Mouse (Mus musculus) hindbrain, embryonic 14.5 days (tissue): ENCODE results near the gene Ccdc38. TPM values are rescaled to one million over a fixed set of nuclear protein-coding genes. Genes with fewer than 3 reads are reported as not detected.

ENCODE experiments used
- ATAC-seq: fragments of 200-750 bp; cut with Nextera tagmentation; 2 replicates; pipeline ENCODE4 v1.8.0; 2017; ENCODE audit warnings: moderate number of reproducible peaks, mild to moderate bottlenecking, moderate TSS enrichment, moderate library complexity; ENCODE audit not compliant: low FRiP score
- DNase-seq: peaks from one replicate; pipeline ENCODE4 v3.0.0-alpha.2; 2015; ENCODE audit warnings: low spot score
- H3K27ac ChIP-seq: fragments of 300-500 bp; sonication (generic); 2 replicates; pipeline ENCODE4 v1.5.1; 2014; ENCODE audit warnings: mild to moderate bottlenecking, moderate library complexity
- H3K27me3 ChIP-seq: fragments of 300-500 bp; sonication (generic); 2 replicates; pipeline ENCODE4 v1.6.1; 2014; ENCODE audit warnings: mild to moderate bottlenecking, low read length, mixed read lengths; ENCODE audit not compliant: control insufficient read depth, insufficient read depth
- H3K36me3 ChIP-seq: fragments of 300-500 bp; sonication (generic); replicated peaks from 2 replicates; pipeline ENCODE4 v1.6.1; 2014; ENCODE audit not compliant: control insufficient read depth, insufficient read depth
- H3K4me1 ChIP-seq: fragments of 300-500 bp; sonication (generic); replicated peaks from 2 replicates; pipeline ENCODE4 v1.6.1; 2014; ENCODE audit warnings: antibody characterized with exemption, low read length, mixed read lengths; ENCODE audit not compliant: control insufficient read depth, insufficient read depth
- H3K4me2 ChIP-seq: fragments of 300-500 bp; sonication (generic); replicated peaks from 2 replicates; pipeline ENCODE4 v1.6.1; 2014; ENCODE audit warnings: mild to moderate bottlenecking, moderate library complexity
- H3K4me3 ChIP-seq: fragments of 300-500 bp; sonication (generic); replicated peaks from 2 replicates; pipeline ENCODE4 v1.5.1; 2014; ENCODE audit warnings: mild to moderate bottlenecking, low read length
- H3K9ac ChIP-seq: fragments of 300-500 bp; sonication (generic); 2 replicates; pipeline ENCODE4 v1.6.1; 2014
- H3K9me3 ChIP-seq: fragments of 300-500 bp; sonication (generic); 2 replicates; pipeline ENCODE4 v1.6.1; 2016; ENCODE audit warnings: low read length; ENCODE audit not compliant: control insufficient read depth
- WGBS: fragments of 180-500 bp; shearing (Covaris S2); extraction: QIAGEN DNeasy Blood & Tissue Kit; methylation state at CpG from one replicate; pipeline ENCODE4 v1.1.7; 2014; 5-methylcytosine and 5-hydroxymethylcytosine counted together
- polyA plus RNA-seq: library from polyadenylated mRNA; unstranded; fragments of >200 nt; fragmentation: Nextera tagmentation; extraction: Ambion mirVana; gene quantifications from 2 replicates; pipeline ENCODE4 v1.2.1, GENCODE M21; 2014

The Ccdc38 gene
- polyA plus RNA-seq, 1 experiment from 2014 or later: 0.25 TPM

- Histone ChIP-seq H3K27ac (no peak overlapping the region), H3K4me3 (no peak overlapping the region), H3K9ac (no peak overlapping the region), H3K4me1 (no peaks in the 10 kb centered on the region), H3K36me3 (no peaks in the 10 kb centered on the region), H3K9me3 (no peaks in the 10 kb centered on the region; the same call in 1 of the 2 replicates), H3K4me2 (no peak overlapping the region), H3K27me3 (no peaks in the 10 kb centered on the region)
- WGBS: 86% methylated on average over 5 of the region's 5 CpGs
- DNase-seq: no peak
- ATAC-seq: no peak
Measured at GRCm38 (mm10) chr10:93633563-93633962, 93.1 kb downstream of the Ccdc38 start.

Other genes starting within 250 kb of the Ccdc38 start
- gene Elk3, start 229.5 kb upstream of the Ccdc38 start, polyA plus RNA-seq: 7.9 and 11.3 TPM in 2 replicates
- 89.8 and 95.4 TPM in 2 replicates for gene Lta4h, start 87.2 kb upstream of the Ccdc38 start, polyA plus RNA-seq
- not detected in 2 replicates for gene Hal, start 51.9 kb upstream of the Ccdc38 start, polyA plus RNA-seq
- 0.08 and 0.20 TPM in 2 replicates for gene Amdhd1, start 599 bp upstream of the Ccdc38 start, polyA plus RNA-seq
- 63.5 and 72.6 TPM in 2 replicates for gene Snrpf, start 49.1 kb downstream of the Ccdc38 start, polyA plus RNA-seq
- 0.70 and 0.76 TPM in 2 replicates for gene Ntn4, start 100.0 kb downstream of the Ccdc38 start, polyA plus RNA-seq